Mouse (Mus musculus): ENCODE measurements around the gene Hmgxb4. TPM values are rescaled to one million over a fixed set of nuclear protein-coding genes. Genes with fewer than 3 reads are reported as not detected.
A peak's percentile ranks its signal among the peaks of the same experiment; 100 is the strongest.

Gene Hmgxb4
- polyA plus RNA-seq, 1 experiment from 2014 or later, result 31.7 TPM

- Histone ChIP-seq H3K36me3 (ENCODE audit: control insufficient read depth, insufficient read depth, low read length) (no peaks in the 10 kb centered on the region), H3K4me1 (ENCODE audit: control insufficient read depth, insufficient read depth, low read length) (no peaks in the 10 kb centered on the region), H3K4me3 (ENCODE audit: low read depth, low read length) (no peak overlapping the region), H3K4me2 (no peak overlapping the region), H3K9me3 (replicated peaks; ENCODE audit: control insufficient read depth, low read length) (no peaks in the 10 kb centered on the region), H3K9ac (ENCODE audit: low read depth, low read length) (no peak overlapping the region), H3K27ac (ENCODE audit: low read depth, low read length) (no peak overlapping the region), H3K27me3 (ENCODE audit: control insufficient read depth, insufficient read depth, low read length) (no peaks in the 10 kb centered on the region)
- no peak for ATAC-seq (replicated peaks; ENCODE audit: insufficient number of reproducible peaks, low FRiP score, low TSS enrichment)
- 35% methylated on average over 9 of the region's 9 CpGs for WGBS (ENCODE audit: insufficient replicate concordance)
These were observed 13.0 kb upstream of the Hmgxb4 start for GRCm38 (mm10) chr8:74980060-74980710.

- Histone ChIP-seq H3K27ac (ENCODE audit: low read depth, low read length) (no peak overlapping the region), H3K4me3 (ENCODE audit: low read depth, low read length) (no peak overlapping the region), H3K4me2 (no peak overlapping the region), H3K36me3 (ENCODE audit: control insufficient read depth, insufficient read depth, low read length) (no peaks in the 10 kb centered on the region), H3K27me3 (ENCODE audit: control insufficient read depth, insufficient read depth, low read length) (no peaks in the 10 kb centered on the region), H3K4me1 (ENCODE audit: control insufficient read depth, insufficient read depth, low read length) (no peaks in the 10 kb centered on the region), H3K9ac (ENCODE audit: low read depth, low read length) (no peak overlapping the region), H3K9me3 (replicated peaks; ENCODE audit: control insufficient read depth, low read length) (no peaks in the 10 kb centered on the region)
- no peak for ATAC-seq (replicated peaks; ENCODE audit: insufficient number of reproducible peaks, low FRiP score, low TSS enrichment)
- WGBS (ENCODE audit: insufficient replicate concordance), result 3% methylated on average over 5 of the region's 5 CpGs
These were observed 12.5 kb upstream of the Hmgxb4 start for GRCm38 (mm10) chr8:74980711-74981062.

DNA sequence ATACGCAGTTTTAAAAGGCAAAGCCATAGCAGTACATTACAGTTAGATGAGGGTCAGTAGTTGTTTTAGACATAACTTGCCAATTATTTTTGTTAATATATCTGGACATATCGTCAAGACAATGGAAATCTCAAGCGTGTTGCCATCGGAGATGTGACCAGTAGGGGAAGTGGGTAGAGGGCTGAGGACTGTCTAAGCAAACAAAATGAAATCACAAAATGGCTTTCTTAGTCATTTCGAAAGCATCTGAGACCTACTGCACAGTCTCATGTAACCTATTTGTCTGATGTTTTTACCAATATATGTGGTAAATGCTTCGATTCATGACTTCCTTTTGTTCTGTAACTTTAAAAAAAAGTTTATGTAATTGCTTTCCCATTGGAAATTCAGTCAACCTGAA is 11.3 kb upstream of the Hmgxb4 start:
- Histone ChIP-seq H3K4me2 (no peak overlapping the region), H3K27ac (ENCODE audit: low read depth, low read length) (no peak overlapping the region), H3K4me1 (ENCODE audit: control insufficient read depth, insufficient read depth, low read length) (no peaks in the 10 kb centered on the region), H3K9me3 (replicated peaks; ENCODE audit: control insufficient read depth, low read length) (no peaks in the 10 kb centered on the region), H3K9ac (ENCODE audit: low read depth, low read length) (no peak overlapping the region), H3K36me3 (ENCODE audit: control insufficient read depth, insufficient read depth, low read length) (no peaks in the 10 kb centered on the region), H3K4me3 (ENCODE audit: low read depth, low read length) (no peak overlapping the region), H3K27me3 (ENCODE audit: control insufficient read depth, insufficient read depth, low read length) (no peaks in the 10 kb centered on the region)
- no peak for ATAC-seq (replicated peaks; ENCODE audit: insufficient number of reproducible peaks, low FRiP score, low TSS enrichment)
- whole genome bisulfite sequencing (ENCODE audit: insufficient replicate concordance), result 86% methylated on average over 6 of the region's 6 CpGs

DNA sequence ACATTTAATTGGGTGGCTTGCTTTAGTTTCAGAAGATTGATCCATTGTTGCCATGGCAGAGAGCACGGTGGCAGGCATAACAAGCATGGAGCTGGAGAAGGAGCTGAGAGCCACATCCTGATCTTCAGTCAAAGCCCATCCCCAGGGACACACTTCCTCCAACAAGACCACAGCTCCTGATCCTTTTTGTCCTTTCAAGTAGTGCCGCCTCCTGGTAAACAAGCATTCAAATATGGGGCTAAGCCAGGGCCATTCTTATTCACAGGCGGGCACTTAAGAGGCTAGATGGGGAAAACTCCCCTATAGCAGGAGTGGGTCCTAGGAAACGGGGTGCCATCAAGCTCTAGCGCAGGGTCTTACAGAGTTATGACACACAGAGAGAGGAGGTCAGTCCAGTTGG is 5.7 kb upstream of the Hmgxb4 start:
- H3K27ac ChIP-seq (ENCODE audit: low read depth, low read length), result no peak overlapping the region
- H3K27me3 ChIP-seq (ENCODE audit: control insufficient read depth, insufficient read depth, low read length), result no peaks in the 10 kb centered on the region
- H3K9me3 ChIP-seq (replicated peaks; ENCODE audit: control insufficient read depth, low read length), result no peaks in the 10 kb centered on the region
- 82% methylated on average over 5 of the region's 5 CpGs for WGBS (ENCODE audit: insufficient replicate concordance)
- ATAC-seq (replicated peaks; ENCODE audit: insufficient number of reproducible peaks, low FRiP score, low TSS enrichment), result no peak
- no peaks in the 10 kb centered on the region for H3K36me3 ChIP-seq (ENCODE audit: control insufficient read depth, insufficient read depth, low read length)
- H3K4me3 ChIP-seq (ENCODE audit: low read depth, low read length), result no peak overlapping the region
- no peaks in the 10 kb centered on the region for H3K4me1 ChIP-seq (ENCODE audit: control insufficient read depth, insufficient read depth, low read length)
- no peak overlapping the region for H3K4me2 ChIP-seq
- no peak overlapping the region for H3K9ac ChIP-seq (ENCODE audit: low read depth, low read length)

GRCm38 (mm10) chr8:74990021-74990420 is 3.1 kb upstream of the Hmgxb4 start:
- H3K27ac ChIP-seq (ENCODE audit: low read depth, low read length), result no peak overlapping the region
- WGBS (ENCODE audit: insufficient replicate concordance), result 20% methylated on average over 15 of the region's 15 CpGs
- H3K4me2 ChIP-seq, result peak overlapping the region; percentile 34
- no peaks in the 10 kb centered on the region for H3K36me3 ChIP-seq (ENCODE audit: control insufficient read depth, insufficient read depth, low read length)
- no peaks in the 10 kb centered on the region for H3K9me3 ChIP-seq (replicated peaks; ENCODE audit: control insufficient read depth, low read length)
- ATAC-seq (replicated peaks; ENCODE audit: insufficient number of reproducible peaks, low FRiP score, low TSS enrichment), result no peak
- H3K9ac ChIP-seq (ENCODE audit: low read depth, low read length), result no peak overlapping the region
- no peak overlapping the region for H3K4me3 ChIP-seq (ENCODE audit: low read depth, low read length)
- no peaks in the 10 kb centered on the region for H3K4me1 ChIP-seq (ENCODE audit: control insufficient read depth, insufficient read depth, low read length)
- H3K27me3 ChIP-seq (ENCODE audit: control insufficient read depth, insufficient read depth, low read length), result no peaks in the 10 kb centered on the region

DNA sequence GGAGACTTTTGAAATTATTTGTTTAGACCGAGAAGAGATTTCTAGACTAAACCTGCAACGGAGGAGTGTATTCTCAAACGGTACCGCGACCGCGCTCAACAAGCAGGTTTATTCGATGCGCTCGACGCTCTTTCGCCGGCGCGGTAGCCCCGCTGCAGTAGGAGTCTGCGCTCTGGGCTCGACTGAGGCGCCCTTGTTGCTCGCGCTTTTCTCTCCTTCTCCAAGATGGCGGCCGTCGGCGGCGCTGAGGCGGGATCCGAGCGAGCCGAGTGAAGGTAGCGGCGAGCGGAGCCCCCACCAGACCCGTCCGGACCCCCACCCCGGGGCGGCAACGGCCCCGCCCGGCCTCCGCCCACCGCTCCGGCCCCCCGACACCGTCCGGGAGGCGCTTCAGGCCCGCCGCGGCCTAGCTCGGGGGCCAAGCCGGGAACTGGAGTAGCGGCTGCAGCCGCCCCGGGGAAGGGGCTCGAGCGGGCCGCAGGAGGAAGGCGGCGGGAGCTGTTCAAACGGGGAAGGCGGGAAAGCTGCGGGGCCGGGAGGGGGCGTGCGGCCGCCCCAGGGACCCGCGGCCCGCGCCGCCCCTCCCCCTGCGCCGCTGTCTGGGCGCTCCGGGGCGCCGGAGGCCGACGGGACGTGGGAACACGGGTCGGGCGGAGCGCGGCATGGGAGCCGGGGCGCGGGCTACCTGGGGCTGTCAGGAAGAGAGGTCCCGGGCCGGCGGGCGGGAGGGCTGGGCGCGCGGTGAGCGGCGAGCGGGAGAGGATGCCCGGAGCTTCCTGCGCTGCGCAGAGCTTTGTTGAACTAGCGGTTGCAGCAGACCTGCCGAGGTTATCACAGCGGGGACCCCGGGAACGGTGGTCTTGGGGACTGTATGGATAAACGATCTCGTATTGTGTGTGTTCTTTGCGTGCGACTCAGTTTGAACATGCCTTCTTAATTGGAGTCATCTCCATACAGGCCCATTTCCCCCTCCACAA is 607 bp downstream of the Hmgxb4 start:
- peak; percentile 89 for ATAC-seq (replicated peaks; ENCODE audit: insufficient number of reproducible peaks, low FRiP score, low TSS enrichment)
- Histone ChIP-seq H3K4me3 (ENCODE audit: low read depth, low read length) (peak overlapping the region; percentile 88), H3K4me2 (peak overlapping the region; percentile 65), H3K4me1 (ENCODE audit: control insufficient read depth, insufficient read depth, low read length) (no peaks in the 10 kb centered on the region), H3K36me3 (ENCODE audit: control insufficient read depth, insufficient read depth, low read length) (peaks cover 3% of the 10 kb centered on the region; the same call in 1 of the 2 replicates), H3K9me3 (replicated peaks; ENCODE audit: control insufficient read depth, low read length) (no peaks in the 10 kb centered on the region), H3K27ac (ENCODE audit: low read depth, low read length) (peak overlapping the region; percentile 96), H3K9ac (ENCODE audit: low read depth, low read length) (peak overlapping the region; percentile 100), H3K27me3 (ENCODE audit: control insufficient read depth, insufficient read depth, low read length) (no peaks in the 10 kb centered on the region)
- under 1% methylated on average over 99 of the region's 111 CpGs for WGBS (ENCODE audit: insufficient replicate concordance)

GRCm38 (mm10) chr8:74994540-74994939 is 1.4 kb downstream of the Hmgxb4 start:
- Histone ChIP-seq H3K27me3 (ENCODE audit: control insufficient read depth, insufficient read depth, low read length) (no peaks in the 10 kb centered on the region), H3K36me3 (ENCODE audit: control insufficient read depth, insufficient read depth, low read length) (peaks cover 10% of the 10 kb centered on the region), H3K4me1 (ENCODE audit: control insufficient read depth, insufficient read depth, low read length) (no peaks in the 10 kb centered on the region), H3K27ac (ENCODE audit: low read depth, low read length) (peak overlapping the region; percentile 96; the same call in 1 of the 2 replicates), H3K4me3 (ENCODE audit: low read depth, low read length) (peak overlapping the region; percentile 88), H3K9ac (ENCODE audit: low read depth, low read length) (peak overlapping the region; percentile 100), H3K9me3 (replicated peaks; ENCODE audit: control insufficient read depth, low read length) (no peaks in the 10 kb centered on the region), H3K4me2 (peak overlapping the region; percentile 65)
- 6% methylated on average over 7 of the region's 7 CpGs for WGBS (ENCODE audit: insufficient replicate concordance)
- ATAC-seq (replicated peaks; ENCODE audit: insufficient number of reproducible peaks, low FRiP score, low TSS enrichment), result no peak

DNA sequence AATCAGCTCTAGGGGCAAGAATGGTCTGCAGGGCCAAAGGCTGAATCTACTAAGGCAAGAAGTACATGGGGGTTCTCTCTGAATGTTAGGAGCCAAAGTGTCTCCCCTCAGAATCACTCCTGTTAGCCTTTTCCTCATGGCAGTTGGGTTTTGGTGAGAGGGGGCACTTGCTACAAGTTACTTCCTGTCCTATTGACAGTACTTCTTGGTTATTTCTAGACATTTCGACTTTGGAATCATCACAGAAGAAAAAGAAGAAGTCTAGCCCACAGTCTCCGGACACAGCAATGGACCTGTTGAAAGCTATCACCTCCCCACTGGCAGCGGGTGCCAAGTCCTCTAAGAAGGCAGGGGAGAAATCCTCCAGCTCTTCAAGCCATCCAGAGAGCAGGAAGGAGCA is 7.3 kb downstream of the Hmgxb4 start:
- WGBS (ENCODE audit: insufficient replicate concordance), result 93% methylated on average over 3 of the region's 3 CpGs
- Histone ChIP-seq H3K27me3 (ENCODE audit: control insufficient read depth, insufficient read depth, low read length) (no peaks in the 10 kb centered on the region), H3K4me2 (no peak overlapping the region), H3K9me3 (replicated peaks; ENCODE audit: control insufficient read depth, low read length) (no peaks in the 10 kb centered on the region), H3K4me3 (ENCODE audit: low read depth, low read length) (no peak overlapping the region), H3K9ac (ENCODE audit: low read depth, low read length) (no peak overlapping the region), H3K27ac (ENCODE audit: low read depth, low read length) (no peak overlapping the region), H3K36me3 (ENCODE audit: control insufficient read depth, insufficient read depth, low read length) (peaks cover 37% of the 10 kb centered on the region), H3K4me1 (ENCODE audit: control insufficient read depth, insufficient read depth, low read length) (no peaks in the 10 kb centered on the region)
- no peak for ATAC-seq (replicated peaks; ENCODE audit: insufficient number of reproducible peaks, low FRiP score, low TSS enrichment)

Data from heart, embryonic 11.5 days (tissue).